Mouse (Mus musculus): Measurements from ENCODE around the gene Tmem119. TPM values are rescaled to one million over a fixed set of nuclear protein-coding genes. Genes with fewer than 3 reads are reported as not detected.

Tmem119 gene
- polyA plus RNA-seq, 1 experiment: 0.05 TPM

GRCm38 (mm10) chr5:113781254-113781653 lies 19.1 kb downstream of the Tmem119 start:
- no peak for TF ChIP-seq GATA1 (IDR thresholded peaks at IDR 0.05; ENCODE audit: low read length)

GRCm38 (mm10) chr5:113780763-113781162 lies 19.6 kb downstream of the Tmem119 start:
- no peak for TF ChIP-seq GATA1 (IDR thresholded peaks at IDR 0.05; ENCODE audit: low read length)

DNA sequence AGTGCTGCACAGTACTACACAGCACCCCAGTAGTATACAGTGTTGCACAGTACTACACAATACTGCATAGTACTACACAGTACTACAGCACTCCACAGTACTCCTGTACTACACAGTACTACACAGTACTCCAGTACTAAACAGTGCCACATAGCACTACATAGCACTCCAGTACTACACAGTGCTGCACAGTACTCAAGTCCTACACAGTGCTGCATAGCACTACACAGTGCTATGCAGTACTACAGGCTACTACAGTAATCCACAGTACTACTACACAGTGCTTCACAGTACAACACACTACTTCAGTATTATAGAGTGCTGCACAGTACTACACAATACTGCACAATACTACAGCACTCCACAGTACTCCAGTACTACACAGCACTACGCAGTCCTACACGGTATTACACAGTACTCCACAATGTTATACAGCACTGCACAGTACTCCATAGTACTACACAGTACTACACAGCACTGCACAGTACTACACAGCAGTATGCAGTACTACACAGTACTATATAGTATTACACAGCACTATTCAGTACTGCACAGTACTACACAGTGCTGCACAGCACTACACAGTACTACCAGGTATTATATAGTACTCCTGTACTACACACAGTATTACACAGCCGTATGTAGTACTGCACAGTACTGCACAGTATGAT lies 20.1 kb downstream of the Tmem119 start:
- TF ChIP-seq GATA1 (IDR thresholded peaks at IDR 0.05; ENCODE audit: low read length): no peak

GRCm38 (mm10) chr5:113779569-113779968 lies 20.7 kb downstream of the Tmem119 start:
- no peak for TF ChIP-seq GATA1 (IDR thresholded peaks at IDR 0.05; ENCODE audit: low read length)

DNA sequence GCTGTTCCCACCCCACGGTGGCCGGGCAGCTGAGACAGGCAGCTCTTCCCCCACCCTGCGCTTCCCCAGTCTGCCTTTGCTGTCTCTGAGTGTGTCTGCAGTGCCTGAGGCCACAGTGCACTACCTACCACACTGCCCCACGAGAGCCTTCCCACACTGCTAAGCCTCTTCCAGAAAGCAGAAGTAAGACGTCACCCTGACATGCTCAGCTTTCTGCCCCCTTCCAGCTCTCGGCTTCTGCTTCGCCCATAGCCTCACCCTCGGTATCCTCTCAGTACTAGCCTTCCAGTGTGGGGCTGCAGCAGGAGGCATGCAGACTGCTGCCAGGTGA lies 23.5 kb downstream of the Tmem119 start:
- TF ChIP-seq GATA1 (IDR thresholded peaks at IDR 0.05; ENCODE audit: low read length): no peak

- TF ChIP-seq GATA1 (IDR thresholded peaks at IDR 0.05; ENCODE audit: low read length): no peak
Measured at GRCm38 (mm10) chr5:113776128-113776895, 24.0 kb downstream of the Tmem119 start.

- TF ChIP-seq GATA1 (IDR thresholded peaks at IDR 0.05; ENCODE audit: low read length): no peak
Measured at GRCm38 (mm10) chr5:113775585-113775984, 24.7 kb downstream of the Tmem119 start.

GRCm38 (mm10) chr5:113773664-113774063 lies 26.7 kb downstream of the Tmem119 start:
- TF ChIP-seq GATA1 (IDR thresholded peaks at IDR 0.05; ENCODE audit: low read length): no peak

GRCm38 (mm10) chr5:113772905-113773519 lies 27.3 kb downstream of the Tmem119 start:
- TF ChIP-seq GATA1 (IDR thresholded peaks at IDR 0.05; ENCODE audit: low read length): no peak

- TF ChIP-seq GATA1 (IDR thresholded peaks at IDR 0.05; ENCODE audit: low read length): no peak
Measured at GRCm38 (mm10) chr5:113772450-113772895, 27.8 kb downstream of the Tmem119 start, which contains the start of the genes Sart3 and Iscu. TSS of gene Sart3 (minus strand) at chr5:113772510. TSS of gene Iscu (plus strand) at chr5:113772748.

DNA sequence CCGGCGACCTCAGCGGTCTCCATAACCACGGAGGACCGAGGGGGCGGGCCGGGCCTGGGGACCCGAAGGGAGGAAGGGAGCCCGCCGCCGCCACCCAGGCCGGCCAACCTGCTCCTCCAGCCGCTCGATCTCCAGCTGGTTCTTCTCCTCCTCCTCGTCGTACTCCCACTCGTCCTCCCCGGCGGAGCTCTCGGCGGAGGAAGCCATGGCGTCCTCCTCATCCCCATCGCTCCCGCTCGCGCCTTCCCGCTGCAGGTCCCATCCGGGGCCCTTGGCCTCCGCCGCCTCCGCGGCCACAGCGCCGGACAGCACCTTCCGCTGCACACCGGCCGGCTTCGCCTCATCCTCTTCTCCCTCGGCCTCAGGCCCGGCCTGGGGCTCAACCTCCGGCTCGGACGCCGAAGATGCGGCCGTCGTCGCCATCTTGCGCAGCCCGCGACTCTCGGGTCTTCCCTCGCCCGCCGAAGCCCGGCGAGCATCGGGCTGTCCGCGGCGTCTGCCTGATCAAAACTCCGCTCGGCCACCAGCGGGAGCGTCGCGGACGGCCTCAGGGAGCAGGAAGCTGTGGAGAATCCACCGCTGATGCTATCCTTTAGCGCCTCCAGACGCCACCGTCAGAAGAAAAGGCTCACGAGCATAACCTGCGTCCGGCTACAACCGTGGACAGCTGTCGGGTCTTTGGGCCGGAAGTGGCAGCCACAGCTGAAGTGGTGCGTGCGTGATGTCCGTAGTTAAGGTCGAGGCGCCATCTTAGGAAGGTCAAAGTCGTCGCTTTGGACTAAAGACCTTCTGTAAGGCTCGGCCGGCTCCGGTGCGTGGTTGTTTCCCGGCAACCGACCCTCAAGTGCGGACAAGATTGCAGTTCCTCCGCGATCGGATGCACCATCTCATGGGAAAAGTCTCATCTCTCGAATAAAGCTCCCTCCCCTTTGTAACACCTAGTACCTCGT lies 28.8 kb downstream of the Tmem119 start:
- TF ChIP-seq GATA1 (IDR thresholded peaks at IDR 0.05; ENCODE audit: low read length): no peak

GRCm38 (mm10) chr5:113768806-113769205 lies 31.5 kb downstream of the Tmem119 start:
- no peak for TF ChIP-seq GATA1 (IDR thresholded peaks at IDR 0.05; ENCODE audit: low read length)

GRCm38 (mm10) chr5:113765641-113766526 lies 34.4 kb downstream of the Tmem119 start:
- no peak for TF ChIP-seq GATA1 (IDR thresholded peaks at IDR 0.05; ENCODE audit: low read length)

DNA sequence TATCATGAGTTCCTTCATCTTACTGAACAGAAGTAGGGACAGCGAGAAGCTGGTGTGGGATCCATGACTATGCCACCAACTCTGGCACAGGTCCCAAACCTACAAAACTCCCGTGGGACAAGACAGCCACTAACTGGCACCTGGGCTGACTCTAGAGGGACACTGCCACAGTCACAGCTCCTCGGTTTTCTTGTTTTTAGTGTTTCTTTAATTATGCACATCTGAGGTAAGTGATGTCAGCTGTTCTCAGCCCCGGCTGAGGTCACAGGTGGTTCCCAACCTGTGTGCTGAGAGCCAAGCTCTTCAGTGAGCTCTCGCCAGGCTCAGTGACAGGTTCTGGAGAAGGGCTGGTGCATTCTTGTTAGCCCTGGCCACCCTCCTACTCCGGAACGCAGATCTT lies 35.9 kb downstream of the Tmem119 start:
- TF ChIP-seq GATA1 (IDR thresholded peaks at IDR 0.05; ENCODE audit: low read length): no peak
